Mouse (Mus musculus): ENCODE results near the gene Elane. TPM values are rescaled to one million over a fixed set of nuclear protein-coding genes. Genes with fewer than 3 reads are reported as not detected.

Elane gene
- total RNA-seq, 2 experiments from 2014 or later = not detected

GRCm38 (mm10) chr10:79920056-79920890 is 34.2 kb downstream of the Elane start:
- TF ChIP-seq CTCF (IDR thresholded peaks at IDR 0.05) = no peak
- no peak overlapping the region for H3K4me3 ChIP-seq
- H3K27ac ChIP-seq = no peak overlapping the region
- no peak for DNase-seq (ENCODE audit: extremely low spot score in 1 of 2, low spot score in 2 of 2)
- intact Hi-C loops (cut with DNase I) = no loop called here

GRCm38 (mm10) chr10:79920958-79921535 is 35.0 kb downstream of the Elane start, which contains the start of gene R3hdm4:
Gene R3hdm4, minus strand, starts transcription at chr10:79921208.
- intact Hi-C loops (cut with DNase I) = no loop called here
- DNase-seq (ENCODE audit: extremely low spot score in 1 of 2, low spot score in 2 of 2) = no peak

GRCm38 (mm10) chr10:79921572-79921971 is 35.5 kb downstream of the Elane start:
- no peak for TF ChIP-seq CTCF (IDR thresholded peaks at IDR 0.05)
- intact Hi-C loops (cut with DNase I) = no loop called here
- no peak overlapping the region for H3K27ac ChIP-seq
- H3K4me3 ChIP-seq = peak overlapping the region; percentile 4; the same call in 1 of the 2 replicates
- no peak for DNase-seq (ENCODE audit: extremely low spot score in 1 of 2, low spot score in 2 of 2)

More at GRCm38 (mm10) chr10:79920958-79921535, 35.0 kb downstream of the Elane start, which contains the start of gene R3hdm4:
- Histone ChIP-seq H3K27ac (no peak within 1 kb of the TSS), H3K4me3 (peak within 1 kb of the TSS; percentile 11; the same call in 1 of the 2 replicates)
- no peak for TF ChIP-seq CTCF (IDR thresholded peaks at IDR 0.05)

GRCm38 (mm10) chr10:79924998-79925784 is 39.1 kb downstream of the Elane start:
- no peak overlapping the region for H3K27ac ChIP-seq
- DNase-seq (ENCODE audit: extremely low spot score in 1 of 2, low spot score in 2 of 2) = peak; percentile 91 to 97
- no peak overlapping the region for H3K4me3 ChIP-seq
- TF ChIP-seq CTCF (IDR thresholded peaks at IDR 0.05) = no peak; the same call in none of the 2 replicates
- intact Hi-C loops (cut with DNase I) = loop anchor here (1.0 to 2.0 kb wide), 3 partner anchors 32 to 90 kb away; no protein-coding TSS in a partner anchor

- Histone ChIP-seq H3K27ac (peak overlapping the region; percentile 95), H3K4me3 (peak overlapping the region; percentile 79)
- intact Hi-C loops (cut with DNase I) = loop anchor here (1.0 to 2.0 kb wide), 3 partner anchors 32 to 91 kb away; no protein-coding TSS in a partner anchor
- DNase-seq (ENCODE audit: extremely low spot score in 1 of 2, low spot score in 2 of 2) = no peak
- no peak for TF ChIP-seq CTCF (IDR thresholded peaks at IDR 0.05)
Measured at GRCm38 (mm10) chr10:79925785-79926490, 39.9 kb downstream of the Elane start.

GRCm38 (mm10) chr10:79926491-79927323 is 40.7 kb downstream of the Elane start, which contains the start of gene Arid3a:
Gene Arid3a, plus strand, starts transcription at chr10:79927043.
- peak; percentile 86 to 88 for DNase-seq (ENCODE audit: extremely low spot score in 1 of 2, low spot score in 2 of 2)
- no peak for TF ChIP-seq CTCF (IDR thresholded peaks at IDR 0.05)
- intact Hi-C loops (cut with DNase I) = no loop called here
- peak within 1 kb of the TSS; percentile 95 for H3K27ac ChIP-seq
- H3K4me3 ChIP-seq = peak within 1 kb of the TSS; percentile 79

- peak; percentile 49 to 52 for DNase-seq (ENCODE audit: extremely low spot score in 1 of 2, low spot score in 2 of 2)
- Histone ChIP-seq H3K27ac (peak overlapping the region; percentile 95), H3K4me3 (peak overlapping the region; percentile 79)
- peak; percentile 31 for TF ChIP-seq CTCF (IDR thresholded peaks at IDR 0.05)
- intact Hi-C loops (cut with DNase I) = no loop called here
Measured at GRCm38 (mm10) chr10:79927324-79928029, 41.4 kb downstream of the Elane start.

- DNase-seq (ENCODE audit: extremely low spot score in 1 of 2, low spot score in 2 of 2) = no peak
- H3K4me3 ChIP-seq = peak overlapping the region; percentile 79
- intact Hi-C loops (cut with DNase I) = no loop called here
- H3K27ac ChIP-seq = peak overlapping the region; percentile 95
- no peak for TF ChIP-seq CTCF (IDR thresholded peaks at IDR 0.05)
Measured at GRCm38 (mm10) chr10:79928030-79928694, 42.1 kb downstream of the Elane start.
